Mouse (Mus musculus) lung, embryonic 16.5 days (tissue): ENCODE measurements at regions not wholly inside any gene's neighbourhood (a gene's known extent, or its start where the extent isn't known, plus 50 kb on each side); places are given as distances from the start of the nearest gene placed in this dataset.
A peak's percentile ranks its signal among the peaks of the same experiment; 100 is the strongest.

Experiments used
- ATAC-seq: fragments of 200-750 bp; cut with Nextera tagmentation; 2 replicates; pipeline ENCODE4 v1.8.0; 2017; ENCODE audit warnings: low read depth, mild to moderate bottlenecking, moderate library complexity
- H3K27ac ChIP-seq: fragments of 300-500 bp; sonication (generic); 2 replicates; pipeline ENCODE4 v1.5.1; 2014; ENCODE audit warnings: mild to moderate bottlenecking, control low read depth, low read length
- H3K27me3 ChIP-seq: fragments of 300-500 bp; sonication (generic); 2 replicates; pipeline ENCODE4 v1.6.1; 2014; ENCODE audit warnings: low read depth, low read length, mixed read lengths; ENCODE audit not compliant: control insufficient read depth, insufficient read depth
- H3K36me3 ChIP-seq: fragments of 300-500 bp; sonication (generic); 2 replicates; pipeline ENCODE4 v1.6.1; 2014; ENCODE audit warnings: low read length; ENCODE audit not compliant: control insufficient read depth, insufficient read depth
- H3K4me1 ChIP-seq: fragments of 300-500 bp; sonication (generic); replicated peaks from 2 replicates; pipeline ENCODE4 v1.6.1; 2014; ENCODE audit warnings: low read length, mixed read lengths; ENCODE audit not compliant: control insufficient read depth, insufficient read depth
- H3K4me2 ChIP-seq: fragments of 300-500 bp; sonication (generic); 2 replicates; pipeline ENCODE4 v1.6.1; 2014; ENCODE audit warnings: low read depth, low read length, control low read depth
- H3K4me3 ChIP-seq: fragments of 300-500 bp; sonication (generic); 2 replicates; pipeline ENCODE4 v1.5.1; 2014; ENCODE audit warnings: mild to moderate bottlenecking, low read length, control low read depth
- H3K9ac ChIP-seq: fragments of 300-500 bp; sonication (generic); 2 replicates; pipeline ENCODE4 v1.6.1; 2014; ENCODE audit warnings: low read length, control low read depth
- H3K9me3 ChIP-seq: fragments of 300-500 bp; sonication (generic); 2 replicates; pipeline ENCODE4 v1.6.1; 2016; ENCODE audit warnings: low read length; ENCODE audit not compliant: control insufficient read depth
- WGBS: fragments of 180-500 bp; shearing (Covaris S2); extraction: QIAGEN DNeasy Blood & Tissue Kit; methylation state at CpG from one replicate; pipeline ENCODE4 v1.1.7; 2014; 5-methylcytosine and 5-hydroxymethylcytosine counted together

- no peaks in the 10 kb centered on the region for H3K9me3 ChIP-seq
- peak overlapping the region; percentile 45 for H3K27ac ChIP-seq
- peak; percentile 97 for ATAC-seq
- H3K9ac ChIP-seq, result no peak overlapping the region
- no peak overlapping the region for H3K4me3 ChIP-seq
- WGBS, result 19% methylated on average over 5 of the region's 5 CpGs
- no peaks in the 10 kb centered on the region for H3K27me3 ChIP-seq
- H3K36me3 ChIP-seq, result no peaks in the 10 kb centered on the region
- H3K4me1 ChIP-seq, result peaks cover 23% of the 10 kb centered on the region
- no peak overlapping the region for H3K4me2 ChIP-seq
These were observed 356.0 kb downstream of the Ankrd50 start for GRCm38 (mm10) chr3:38128486-38129166.

- Histone ChIP-seq H3K36me3 (no peaks in the 10 kb centered on the region), H3K4me1 (peaks cover 11% of the 10 kb centered on the region), H3K27ac (peak overlapping the region; percentile 73), H3K9ac (no peak overlapping the region), H3K27me3 (no peaks in the 10 kb centered on the region), H3K9me3 (no peaks in the 10 kb centered on the region), H3K4me2 (0 out of 2 replicates have a peak overlapping the region, but pooled peaks have one; percentile 14), H3K4me3 (no peak overlapping the region)
- WGBS, result 8% methylated on average over 7 of the region's 7 CpGs
- ATAC-seq, result peak; percentile 77
These were observed 368.4 kb downstream of the Ankrd50 start for GRCm38 (mm10) chr3:38116071-38116787.

- Histone ChIP-seq H3K27me3 (no peaks in the 10 kb centered on the region), H3K4me3 (no peak overlapping the region), H3K36me3 (no peaks in the 10 kb centered on the region), H3K4me1 (peaks cover 11% of the 10 kb centered on the region), H3K9me3 (no peaks in the 10 kb centered on the region), H3K9ac (no peak overlapping the region), H3K27ac (no peak overlapping the region), H3K4me2 (no peak overlapping the region)
- WGBS, result 84% methylated on average over 3 of the region's 3 CpGs
- no peak for ATAC-seq
These were observed 372.1 kb downstream of the Ankrd50 start for GRCm38 (mm10) chr3:38112568-38112967.

GRCm38 (mm10) chr3:38105022-38105857 is 379.4 kb downstream of the Ankrd50 start:
- peak; percentile 78 for ATAC-seq
- Histone ChIP-seq H3K4me3 (no peak overlapping the region), H3K27ac (0 out of 2 replicates have a peak overlapping the region, but pooled peaks have one; percentile 12), H3K9me3 (no peaks in the 10 kb centered on the region), H3K4me2 (no peak overlapping the region), H3K9ac (no peak overlapping the region), H3K4me1 (no peaks in the 10 kb centered on the region), H3K36me3 (no peaks in the 10 kb centered on the region), H3K27me3 (no peaks in the 10 kb centered on the region)
- 56% methylated on average over 4 of the region's 4 CpGs for WGBS

- no peak overlapping the region for H3K27ac ChIP-seq
- H3K27me3 ChIP-seq, result no peaks in the 10 kb centered on the region
- no peak for ATAC-seq
- no peaks in the 10 kb centered on the region for H3K4me1 ChIP-seq
- H3K36me3 ChIP-seq, result no peaks in the 10 kb centered on the region
- no peak overlapping the region for H3K4me2 ChIP-seq
- H3K9me3 ChIP-seq, result no peaks in the 10 kb centered on the region
- H3K4me3 ChIP-seq, result no peak overlapping the region
- H3K9ac ChIP-seq, result no peak overlapping the region
- WGBS, result 77% methylated on average over 3 of the region's 3 CpGs
These were observed 380.1 kb upstream of the Gm5148 start for GRCm38 (mm10) chr3:38104418-38104817.

GRCm38 (mm10) chr3:38102985-38103384 is 378.7 kb upstream of the Gm5148 start:
- Histone ChIP-seq H3K4me2 (no peak overlapping the region), H3K9me3 (no peaks in the 10 kb centered on the region), H3K9ac (no peak overlapping the region), H3K27me3 (no peaks in the 10 kb centered on the region), H3K4me3 (no peak overlapping the region), H3K4me1 (no peaks in the 10 kb centered on the region), H3K36me3 (no peaks in the 10 kb centered on the region), H3K27ac (no peak overlapping the region)
- 67% methylated on average over 1 of the region's 1 CpGs for WGBS
- ATAC-seq, result no peak

- no peak overlapping the region for H3K4me2 ChIP-seq
- no peaks in the 10 kb centered on the region for H3K9me3 ChIP-seq
- WGBS, result 87% methylated on average over 1 of the region's 1 CpGs
- H3K27ac ChIP-seq, result no peak overlapping the region
- H3K4me1 ChIP-seq, result no peaks in the 10 kb centered on the region
- no peak overlapping the region for H3K9ac ChIP-seq
- H3K36me3 ChIP-seq, result no peaks in the 10 kb centered on the region
- no peak for ATAC-seq
- H3K4me3 ChIP-seq, result no peak overlapping the region
- H3K27me3 ChIP-seq, result no peaks in the 10 kb centered on the region
These were observed 377.9 kb upstream of the Gm5148 start for GRCm38 (mm10) chr3:38102181-38102580.

GRCm38 (mm10) chr3:38094370-38094979 is 370.2 kb upstream of the Gm5148 start:
- Histone ChIP-seq H3K4me2 (no peak overlapping the region), H3K4me1 (no peaks in the 10 kb centered on the region), H3K27ac (no peak overlapping the region), H3K4me3 (no peak overlapping the region), H3K9me3 (no peaks in the 10 kb centered on the region), H3K27me3 (no peaks in the 10 kb centered on the region), H3K9ac (no peak overlapping the region), H3K36me3 (no peaks in the 10 kb centered on the region)
- no peak for ATAC-seq
- 67% methylated on average over 7 of the region's 7 CpGs for WGBS

- Histone ChIP-seq H3K9ac (no peak overlapping the region), H3K27me3 (no peaks in the 10 kb centered on the region), H3K4me3 (no peak overlapping the region), H3K4me1 (no peaks in the 10 kb centered on the region), H3K9me3 (no peaks in the 10 kb centered on the region), H3K4me2 (no peak overlapping the region), H3K27ac (no peak overlapping the region), H3K36me3 (no peaks in the 10 kb centered on the region)
- no peak for ATAC-seq
- 51% methylated on average over 6 of the region's 6 CpGs for WGBS
These were observed 360.3 kb upstream of the Gm5148 start for GRCm38 (mm10) chr3:38084548-38084947.
